Mouse (Mus musculus) hindbrain, postnatal 0 days (tissue): ENCODE results near the gene Gab1. TPM values are rescaled to one million over a fixed set of nuclear protein-coding genes. Genes with fewer than 3 reads are reported as not detected.
A peak's percentile ranks its signal among the peaks of the same experiment; 100 is the strongest.
"Not testable (repeated sequence)": the region's sequence is repeated elsewhere in the genome, so short reads cannot be mapped to it uniquely, and the experiment has no call there.

Source experiments
- ATAC-seq: fragments of 200-750 bp; cut with Nextera tagmentation; 2 replicates; pipeline ENCODE4 v1.8.0; 2017; ENCODE audit warnings: mild to moderate bottlenecking, moderate TSS enrichment, moderate library complexity
- DNase-seq: peaks from one replicate; pipeline ENCODE4 v3.0.0-alpha.2; 2015; ENCODE audit warnings: low spot score
- H3K27ac ChIP-seq: fragments of 300-500 bp; sonication (generic); 2 replicates; pipeline ENCODE4 v1.5.1; 2014; ENCODE audit warnings: mild to moderate bottlenecking
- H3K27me3 ChIP-seq: fragments of 300-500 bp; sonication (generic); 2 replicates; pipeline ENCODE4 v1.6.1; 2014; ENCODE audit warnings: low read length, mixed read lengths; ENCODE audit not compliant: insufficient read depth
- H3K36me3 ChIP-seq: fragments of 300-500 bp; sonication (generic); 2 replicates; pipeline ENCODE4 v1.6.1; 2014; ENCODE audit warnings: low read length, mixed read lengths; ENCODE audit not compliant: insufficient read depth
- H3K4me1 ChIP-seq: fragments of 300-500 bp; sonication (generic); 2 replicates; pipeline ENCODE4 v1.6.1; 2014; ENCODE audit warnings: antibody characterized with exemption, low read length, mixed read lengths; ENCODE audit not compliant: insufficient read depth
- H3K4me2 ChIP-seq: fragments of 300-500 bp; sonication (generic); 2 replicates; pipeline ENCODE4 v1.6.1; 2014; ENCODE audit warnings: low read depth, mild to moderate bottlenecking, low read length, moderate library complexity, mixed read lengths
- H3K4me3 ChIP-seq: fragments of 300-500 bp; sonication (generic); 2 replicates; pipeline ENCODE4 v1.5.1; 2014; ENCODE audit warnings: low read length
- H3K9ac ChIP-seq: fragments of 300-500 bp; sonication (generic); replicated peaks from 2 replicates; pipeline ENCODE4 v1.6.1; 2014; ENCODE audit warnings: mild to moderate bottlenecking, low read length, moderate library complexity, mixed read lengths
- H3K9me3 ChIP-seq: fragments of 300-500 bp; sonication (generic); 2 replicates; pipeline ENCODE4 v1.6.1; 2016; ENCODE audit warnings: low read length, mixed read lengths
- CTCF ChIP-seq: IDR thresholded peaks from 2 replicates; pipeline ENCODE4 v1.5.1; 2016; ENCODE audit warnings: antibody characterized with exemption, control low read depth, low read depth
- WGBS: fragments of 180-500 bp; shearing (Covaris S2); extraction: QIAGEN DNeasy Blood & Tissue Kit; methylation state at CpG from one replicate; pipeline ENCODE4 v1.1.7; 2014; 5-methylcytosine and 5-hydroxymethylcytosine counted together
- polyA plus RNA-seq: library from polyadenylated mRNA; unstranded; fragments of >200 nt; fragmentation: Nextera tagmentation; extraction: Ambion mirVana; gene quantifications from 2 replicates; pipeline ENCODE4 v1.2.1, GENCODE M21; 2015
- total RNA-seq: library from RNA; depleted of rRNA; stranded (reverse); fragments of >200 nt; gene quantifications from 2 replicates; pipeline ENCODE4 v1.2.3, GENCODE M21; 2014; rRNA removed

Gene Gab1
- total and polyA plus RNA-seq, 2 experiments from 2014 or later: 14.0 to 32.7 TPM

- H3K27ac ChIP-seq: peak within 1 kb of the TSS; percentile 96
- not testable (repeated sequence) for H3K9me3 ChIP-seq, H3K36me3 ChIP-seq, H3K4me1 ChIP-seq, H3K27me3 ChIP-seq
- H3K4me3 ChIP-seq: peak within 1 kb of the TSS; percentile 73
- DNase-seq (peak; percentile 93), ATAC-seq (peak; percentile 97)
- 2% methylated on average over 74 of the region's 91 CpGs for whole genome bisulfite sequencing
- peak within 1 kb of the TSS; percentile 85 for H3K9ac ChIP-seq
- peak within 1 kb of the TSS; percentile 80 for H3K4me2 ChIP-seq
- peak; percentile 19; the same call in 1 of the 2 replicates for TF ChIP-seq CTCF
Observed at GRCm38 (mm10) chr8:80739155-80739924, 141.0 kb downstream of the Gab1 start, which contains the start of gene Smarca5. Gene Smarca5, minus strand, starts transcription at chr8:80739497.

GRCm38 (mm10) chr8:80738388-80739154 lies 141.7 kb downstream of the Gab1 start:
- no peaks in the 10 kb centered on the region for H3K9me3 ChIP-seq
- peak overlapping the region; percentile 96 for H3K27ac ChIP-seq
- H3K4me1 ChIP-seq: peaks cover 5% of the 10 kb centered on the region; the same call in 1 of the 2 replicates
- H3K4me2 ChIP-seq: peak overlapping the region; percentile 80
- no peaks in the 10 kb centered on the region for H3K27me3 ChIP-seq
- 0 out of 2 replicates have a peak, but pooled peaks have one; percentile 12 for TF ChIP-seq CTCF
- H3K4me3 ChIP-seq: peak overlapping the region; percentile 73
- H3K36me3 ChIP-seq: peaks cover 4% of the 10 kb centered on the region; the same call in 1 of the 2 replicates
- peak overlapping the region; percentile 85 for H3K9ac ChIP-seq
- DNase-seq (peak; percentile 73), ATAC-seq (peak; percentile 72)
- under 1% methylated on average over 48 of the region's 84 CpGs for WGBS

DNA sequence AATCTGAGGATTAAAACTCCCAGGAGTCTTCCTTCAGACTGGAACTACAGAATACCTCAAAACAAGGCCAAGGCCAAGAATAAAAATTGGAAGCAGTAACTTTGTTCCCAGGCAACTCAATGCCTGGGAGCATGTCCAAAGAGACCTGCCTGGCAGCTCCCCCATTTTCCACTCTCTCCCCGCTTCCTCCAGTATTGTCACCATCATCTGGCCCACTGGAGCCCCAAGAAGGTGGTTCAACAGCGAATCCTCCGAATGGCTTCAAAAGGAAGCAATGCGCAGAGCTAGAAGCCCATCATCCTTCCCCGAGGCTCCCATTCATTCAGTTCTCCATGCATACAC lies 142.3 kb downstream of the Gab1 start:
- no peak for ATAC-seq
- H3K27ac ChIP-seq: peak overlapping the region; percentile 96
- H3K36me3 ChIP-seq: peaks cover 4% of the 10 kb centered on the region; the same call in 1 of the 2 replicates
- peak overlapping the region; percentile 85 for H3K9ac ChIP-seq
- H3K27me3 ChIP-seq: no peaks in the 10 kb centered on the region
- TF ChIP-seq CTCF: no peak
- H3K4me2 ChIP-seq: peak overlapping the region; percentile 80
- H3K4me3 ChIP-seq: peak overlapping the region; percentile 73
- WGBS: 1% methylated on average over 5 of the region's 5 CpGs
- H3K4me1 ChIP-seq: peaks cover 5% of the 10 kb centered on the region; the same call in 1 of the 2 replicates
- no peaks in the 10 kb centered on the region for H3K9me3 ChIP-seq
- no peak for DNase-seq

GRCm38 (mm10) chr8:80732326-80732725 lies 148.0 kb downstream of the Gab1 start:
- H3K4me1 ChIP-seq: no peaks in the 10 kb centered on the region
- H3K36me3 ChIP-seq: peaks cover 24% of the 10 kb centered on the region
- no peak for DNase-seq
- ATAC-seq: no peak
- H3K4me2 ChIP-seq: no peak overlapping the region
- H3K27ac ChIP-seq: no peak overlapping the region
- no peak overlapping the region for H3K4me3 ChIP-seq
- no peak for TF ChIP-seq CTCF
- no peaks in the 10 kb centered on the region for H3K9me3 ChIP-seq
- H3K9ac ChIP-seq: no peak overlapping the region
- no peaks in the 10 kb centered on the region for H3K27me3 ChIP-seq

DNA sequence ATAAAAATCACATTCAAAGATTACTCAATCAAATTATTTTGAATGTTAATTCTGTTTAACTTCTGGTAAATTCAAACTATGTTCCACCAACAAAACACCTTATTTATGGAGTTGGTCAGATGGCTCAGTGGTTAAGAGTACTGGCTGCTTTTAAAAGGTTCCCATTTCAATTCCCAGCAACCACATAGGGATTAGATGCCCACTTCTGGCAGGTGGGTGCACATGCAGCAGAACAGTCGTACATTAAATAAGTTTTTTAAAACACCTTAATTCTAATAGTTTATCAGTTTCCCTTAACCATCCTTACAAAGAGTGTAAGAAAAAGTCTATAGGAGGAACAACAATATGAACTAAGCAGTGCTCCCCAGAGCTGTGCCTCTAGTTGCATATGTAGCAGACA lies 165.9 kb downstream of the Gab1 start:
- no peak for TF ChIP-seq CTCF
- DNase-seq: no peak
- no peaks in the 10 kb centered on the region for H3K9me3 ChIP-seq
- peaks cover 25% of the 10 kb centered on the region for H3K36me3 ChIP-seq
- 84% methylated on average over 1 of the region's 1 CpGs for WGBS
- ATAC-seq: no peak
- H3K9ac ChIP-seq: no peak overlapping the region
- H3K27ac ChIP-seq: no peak overlapping the region
- no peak overlapping the region for H3K4me3 ChIP-seq
- H3K4me1 ChIP-seq: no peaks in the 10 kb centered on the region
- no peaks in the 10 kb centered on the region for H3K27me3 ChIP-seq
- H3K4me2 ChIP-seq: no peak overlapping the region

Other genes with a start within 250 kb of the Gab1 start
- 22.6 and 27.3 TPM in 2 replicates for gene Smarca5, start 141.0 kb downstream of the Gab1 start, total RNA-seq
- 39.7 and 43.7 TPM in 2 replicates for gene Smarca5, start 141.0 kb downstream of the Gab1 start, polyA plus RNA-seq
- gene Usp38, start 134.4 kb upstream of the Gab1 start, total RNA-seq: 40.1 and 40.8 TPM in 2 replicates
- 16.7 and 17.2 TPM in 2 replicates for gene Usp38, start 134.4 kb upstream of the Gab1 start, polyA plus RNA-seq